Mouse (Mus musculus) limb, embryonic 11.5 days (tissue): Measurements from ENCODE around the gene Tram1l1. TPM values are rescaled to one million over a fixed set of nuclear protein-coding genes. Genes with fewer than 3 reads are reported as not detected.
"Not testable (repeated sequence)": the region's sequence is repeated elsewhere in the genome, so short reads cannot be mapped to it uniquely, and the experiment has no call there.

Source experiments
- ATAC-seq: fragments of 200-750 bp; cut with Nextera tagmentation; 2 replicates; pipeline ENCODE4 v1.8.0; 2017; ENCODE audit warnings: low read depth; ENCODE audit not compliant: insufficient number of reproducible peaks, low FRiP score, low TSS enrichment
- DNase-seq: peaks from one replicate; pipeline ENCODE4 v3.0.0-alpha.2; 2015; ENCODE audit warnings: low spot score
- H3K27ac ChIP-seq: fragments of 300-500 bp; sonication (generic); replicated peaks from 2 replicates; pipeline ENCODE4 v1.5.1; 2014; ENCODE audit warnings: low read depth, mild to moderate bottlenecking, low read length
- H3K27me3 ChIP-seq: fragments of 300-500 bp; sonication (generic); 2 replicates; pipeline ENCODE4 v1.6.1; 2014; ENCODE audit warnings: mild to moderate bottlenecking, low read length, mixed read lengths; ENCODE audit not compliant: control insufficient read depth, insufficient read depth
- H3K36me3 ChIP-seq: fragments of 300-500 bp; sonication (generic); 2 replicates; pipeline ENCODE4 v1.6.1; 2014; ENCODE audit warnings: mild to moderate bottlenecking, low read length, moderate library complexity, mixed read lengths; ENCODE audit not compliant: control insufficient read depth, insufficient read depth
- H3K4me1 ChIP-seq: fragments of 300-500 bp; sonication (generic); 2 replicates; pipeline ENCODE4 v1.6.1; 2014; ENCODE audit warnings: low read length, mixed read lengths; ENCODE audit not compliant: control insufficient read depth, insufficient read depth
- H3K4me2 ChIP-seq: fragments of 300-500 bp; sonication (generic); 2 replicates; pipeline ENCODE4 v1.6.1; 2014; ENCODE audit warnings: low read depth, mild to moderate bottlenecking, moderate library complexity; ENCODE audit not compliant: severe bottlenecking
- H3K4me3 ChIP-seq: fragments of 300-500 bp; sonication (generic); 2 replicates; pipeline ENCODE4 v1.5.1; 2014; ENCODE audit warnings: low read depth, low read length
- H3K9ac ChIP-seq: fragments of 300-500 bp; sonication (generic); 2 replicates; pipeline ENCODE4 v1.6.1; 2014; ENCODE audit warnings: mild to moderate bottlenecking, low read length
- H3K9me3 ChIP-seq: fragments of 300-500 bp; sonication (generic); 2 replicates; pipeline ENCODE4 v1.6.1; 2016; ENCODE audit warnings: low read length; ENCODE audit not compliant: control insufficient read depth
- WGBS: fragments of 180-500 bp; shearing (Covaris S2); extraction: QIAGEN DNeasy Blood & Tissue Kit; methylation state at CpG from one replicate; pipeline ENCODE4 v1.1.7; 2014; 5-methylcytosine and 5-hydroxymethylcytosine counted together
- polyA plus RNA-seq: library from polyadenylated mRNA; unstranded; fragments of >200 nt; fragmentation: Nextera tagmentation; extraction: Ambion mirVana; gene quantifications from 2 replicates; pipeline ENCODE4 v1.2.1, GENCODE M21; 2014

Gene Tram1l1
- polyA plus RNA-seq, result 10.7 and 11.4 TPM in 2 replicates

DNA sequence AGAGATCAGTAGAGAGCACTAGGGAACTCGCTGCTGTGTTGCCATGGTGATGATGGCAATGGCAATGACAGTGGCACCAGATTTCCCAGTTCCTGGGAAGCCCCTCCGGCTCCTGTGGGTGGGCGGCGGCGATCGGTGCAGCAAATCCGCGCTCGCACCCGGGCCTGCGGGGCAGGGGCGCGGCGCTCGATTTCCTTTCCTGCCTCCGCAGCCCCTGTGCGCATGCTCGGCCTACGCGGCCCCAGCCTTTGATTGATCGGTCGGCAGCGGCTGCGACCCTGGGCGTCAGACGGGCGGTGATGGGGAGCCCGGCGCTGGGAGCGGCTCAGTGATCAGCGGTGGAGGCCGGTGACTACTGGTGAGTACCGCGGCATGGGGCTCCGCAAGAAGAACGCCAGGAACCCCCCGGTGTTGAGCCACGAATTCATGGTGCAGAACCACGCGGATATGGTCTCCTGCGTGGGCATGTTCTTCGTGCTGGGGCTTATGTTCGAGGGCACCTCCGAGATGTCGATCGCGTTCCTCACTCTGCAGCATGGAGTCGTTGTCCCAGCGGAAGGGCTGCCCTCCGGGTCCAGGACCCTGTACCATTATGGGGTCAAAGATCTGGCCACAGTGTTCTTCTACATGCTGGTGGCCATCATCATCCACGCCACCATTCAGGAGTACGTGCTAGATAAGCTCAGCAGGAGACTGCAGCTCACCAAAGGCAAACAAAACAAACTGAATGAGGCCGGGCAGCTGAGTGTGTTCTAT lies at the start of gene Tram1l1:
Gene Tram1l1 (plus strand): TSS at position 35 of the 756 bp plus-strand sequence.
- Histone ChIP-seq H3K27me3 (no peaks in the 10 kb centered on the region), H3K4me3 (peak within 1 kb of the TSS; percentile 47), H3K4me1 (no peaks in the 10 kb centered on the region), H3K4me2 (peak within 1 kb of the TSS; percentile 64), H3K27ac (no peak within 1 kb of the TSS), H3K9me3 (no peaks in the 10 kb centered on the region), H3K9ac (peak within 1 kb of the TSS; percentile 66), H3K36me3 (no peaks in the 10 kb centered on the region)
- DNase-seq (peak; percentile 87), ATAC-seq (peak; percentile 96)
- 4% methylated on average over 53 of the region's 53 CpGs for WGBS

DNA sequence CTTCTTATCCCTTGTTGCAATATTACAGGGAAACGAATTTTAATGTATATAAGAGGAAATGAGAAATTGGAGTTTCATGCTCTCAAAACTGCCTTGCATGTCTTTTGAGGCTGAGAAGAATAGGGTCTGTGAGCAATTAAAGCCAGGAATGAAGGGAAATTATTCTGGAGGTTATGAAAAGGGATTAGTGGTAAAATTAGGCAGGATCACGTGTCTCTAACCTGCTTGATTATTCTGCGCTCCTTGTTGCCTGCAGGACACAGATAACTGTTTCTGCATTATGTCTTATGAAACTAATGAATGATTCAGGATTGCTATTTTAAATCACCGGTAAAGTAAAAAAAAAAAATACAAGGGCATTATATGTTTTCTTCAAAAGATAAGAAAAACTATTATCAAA lies 49.4 kb upstream of the Tram1l1 start:
- no peaks in the 10 kb centered on the region for H3K4me1 ChIP-seq
- no peaks in the 10 kb centered on the region for H3K36me3 ChIP-seq
- DNase-seq (no peak), ATAC-seq (no peak)
- no peaks in the 10 kb centered on the region for H3K27me3 ChIP-seq
- 61% methylated on average over 4 of the region's 4 CpGs for WGBS
- H3K4me3 ChIP-seq, result no peak overlapping the region
- no peak overlapping the region for H3K27ac ChIP-seq
- no peak overlapping the region for H3K4me2 ChIP-seq
- H3K9me3 ChIP-seq, result no peaks in the 10 kb centered on the region
- H3K9ac ChIP-seq, result no peak overlapping the region

- H3K4me2 ChIP-seq, result no peak overlapping the region
- H3K27me3 ChIP-seq, result no peaks in the 10 kb centered on the region
- 72% methylated on average over 3 of the region's 3 CpGs for WGBS
- ATAC-seq (no peak), DNase-seq (no peak)
- H3K36me3 ChIP-seq, result no peaks in the 10 kb centered on the region
- H3K4me3 ChIP-seq, result no peak overlapping the region
- H3K9me3 ChIP-seq, result no peaks in the 10 kb centered on the region
- H3K9ac ChIP-seq, result no peak overlapping the region
- no peaks in the 10 kb centered on the region for H3K4me1 ChIP-seq
- H3K27ac ChIP-seq, result no peak overlapping the region
These were observed 49.0 kb upstream of the Tram1l1 start for GRCm38 (mm10) chr3:124271668-124272067.

DNA sequence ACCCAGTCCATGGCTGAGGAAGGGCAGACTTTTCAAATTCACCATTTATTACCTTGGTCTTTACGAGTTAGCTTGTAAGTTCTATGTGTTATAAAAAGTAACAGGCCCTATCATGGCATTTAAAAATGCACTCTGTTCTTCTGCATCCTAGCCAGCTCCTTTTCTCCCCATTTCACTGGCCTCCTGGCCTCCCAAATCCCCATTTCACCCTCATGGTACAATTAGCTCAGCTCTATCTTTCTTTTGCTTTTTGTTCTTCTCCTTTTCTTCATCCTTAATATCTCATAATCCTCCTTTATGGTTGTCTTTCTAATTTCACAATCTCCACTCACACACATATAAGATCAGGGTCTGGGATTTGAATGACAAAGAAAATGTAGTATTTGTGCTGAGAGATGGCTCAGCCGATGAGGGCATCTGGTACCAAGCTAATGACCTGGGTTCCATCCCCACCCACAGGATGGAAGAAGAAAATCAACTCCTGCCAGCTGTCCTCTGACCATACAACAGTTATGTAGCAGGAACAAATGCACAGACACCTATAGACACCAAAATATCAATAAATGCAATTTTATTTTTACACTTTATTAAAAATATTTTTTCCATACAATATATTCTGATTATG lies 48.1 kb upstream of the Tram1l1 start:
- Histone ChIP-seq H3K4me1 (no peaks in the 10 kb centered on the region), H3K9me3 (no peaks in the 10 kb centered on the region), H3K4me3 (no peak overlapping the region), H3K36me3 (no peaks in the 10 kb centered on the region), H3K4me2 (no peak overlapping the region), H3K27me3 (no peaks in the 10 kb centered on the region), H3K9ac (no peak overlapping the region), H3K27ac (no peak overlapping the region)
- no peak for ATAC-seq
- WGBS, result 48% methylated on average over 2 of the region's 2 CpGs
- no peak for DNase-seq

DNA sequence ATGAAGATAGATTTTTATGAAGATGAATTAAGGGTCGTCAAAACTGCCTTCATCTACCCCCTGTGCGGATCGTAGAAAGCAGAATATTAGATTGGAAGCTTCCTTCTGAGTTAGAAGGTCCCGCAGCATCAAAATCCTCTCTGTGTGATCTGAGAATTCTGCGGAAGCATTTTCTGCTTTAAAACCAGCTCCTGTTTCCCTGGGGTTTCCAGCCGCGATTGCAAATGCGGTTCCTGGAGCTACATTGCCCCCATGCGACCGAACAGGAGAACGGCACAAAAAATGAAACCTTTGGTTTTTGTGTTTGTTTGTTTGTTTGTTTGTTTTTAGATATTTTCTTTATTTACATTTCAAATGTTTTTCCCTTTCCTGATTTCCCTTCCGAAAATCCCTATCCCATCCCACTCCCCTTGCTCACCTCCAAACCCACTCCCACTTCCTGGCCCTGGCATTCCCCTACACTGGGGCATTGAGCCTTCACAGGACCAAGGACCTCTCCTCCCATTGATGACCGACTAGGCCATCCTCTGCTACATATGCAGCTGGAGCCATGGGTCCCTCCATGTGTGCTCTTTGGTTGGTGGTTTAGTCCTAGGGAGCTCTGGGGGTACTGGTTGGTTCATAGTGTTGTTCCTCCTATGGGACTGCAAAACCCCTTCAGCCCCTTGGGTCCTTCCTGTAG lies 45.6 kb upstream of the Tram1l1 start:
- not testable (repeated sequence) for H3K4me1 ChIP-seq, H3K27ac ChIP-seq, H3K36me3 ChIP-seq, H3K4me3 ChIP-seq, H3K4me2 ChIP-seq, ATAC-seq, H3K27me3 ChIP-seq, H3K9me3 ChIP-seq, H3K9ac ChIP-seq
- WGBS, result 13% methylated on average over 13 of the region's 13 CpGs
- DNase-seq, result peak; percentile 69

GRCm38 (mm10) chr3:124288936-124289335 lies 31.7 kb upstream of the Tram1l1 start:
- WGBS, result 39% methylated on average over 7 of the region's 7 CpGs
- not testable (repeated sequence) for DNase-seq, H3K4me3 ChIP-seq

GRCm38 (mm10) chr3:124319254-124319653 lies 1.4 kb upstream of the Tram1l1 start:
- DNase-seq, result no peak
- no peaks in the 10 kb centered on the region for H3K9me3 ChIP-seq
- no peaks in the 10 kb centered on the region for H3K36me3 ChIP-seq
- no peak overlapping the region for H3K9ac ChIP-seq
- H3K4me2 ChIP-seq, result no peak overlapping the region
- H3K4me3 ChIP-seq, result no peak overlapping the region
- 79% methylated on average over 4 of the region's 4 CpGs for whole genome bisulfite sequencing
- H3K27ac ChIP-seq, result no peak overlapping the region
- no peaks in the 10 kb centered on the region for H3K27me3 ChIP-seq
- no peak for ATAC-seq
- no peaks in the 10 kb centered on the region for H3K4me1 ChIP-seq

More at GRCm38 (mm10) chr3:124288936-124289335, 31.7 kb upstream of the Tram1l1 start:
- ATAC-seq, H3K9me3 ChIP-seq, H3K9ac ChIP-seq, H3K4me2 ChIP-seq, H3K4me1 ChIP-seq, H3K27ac ChIP-seq, H3K36me3 ChIP-seq, H3K27me3 ChIP-seq: not testable (repeated sequence)

DNA sequence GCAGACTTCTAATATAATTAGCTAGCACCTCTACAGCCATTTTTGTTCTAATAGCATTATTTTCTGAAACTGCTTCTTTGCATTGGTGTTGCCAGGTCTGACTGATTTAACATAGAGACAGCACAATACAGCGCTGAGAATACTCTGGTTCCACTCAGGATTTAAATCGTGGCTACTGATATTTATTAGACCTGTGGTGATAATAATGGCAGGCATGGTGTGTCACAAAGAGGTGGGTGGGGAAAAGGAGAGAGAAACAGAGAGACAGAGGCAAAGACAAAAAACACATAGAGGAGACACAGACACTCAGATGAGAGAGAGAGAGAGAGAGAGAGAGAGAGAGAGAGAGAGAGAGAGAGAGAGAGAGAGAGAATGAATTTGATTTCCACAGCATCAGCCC lies 257 bp upstream of the Tram1l1 start:
- Histone ChIP-seq H3K36me3 (no peaks in the 10 kb centered on the region), H3K4me2 (peak overlapping the region; percentile 64), H3K9ac (peak overlapping the region; percentile 66), H3K4me1 (no peaks in the 10 kb centered on the region), H3K27me3 (no peaks in the 10 kb centered on the region), H3K4me3 (peak overlapping the region; percentile 47), H3K9me3 (no peaks in the 10 kb centered on the region), H3K27ac (no peak overlapping the region)
- ATAC-seq (no peak), DNase-seq (no peak)
- WGBS, result 19% methylated on average over 2 of the region's 2 CpGs
